Mouse (Mus musculus): ENCODE data around the gene Otud7b.

DNA sequence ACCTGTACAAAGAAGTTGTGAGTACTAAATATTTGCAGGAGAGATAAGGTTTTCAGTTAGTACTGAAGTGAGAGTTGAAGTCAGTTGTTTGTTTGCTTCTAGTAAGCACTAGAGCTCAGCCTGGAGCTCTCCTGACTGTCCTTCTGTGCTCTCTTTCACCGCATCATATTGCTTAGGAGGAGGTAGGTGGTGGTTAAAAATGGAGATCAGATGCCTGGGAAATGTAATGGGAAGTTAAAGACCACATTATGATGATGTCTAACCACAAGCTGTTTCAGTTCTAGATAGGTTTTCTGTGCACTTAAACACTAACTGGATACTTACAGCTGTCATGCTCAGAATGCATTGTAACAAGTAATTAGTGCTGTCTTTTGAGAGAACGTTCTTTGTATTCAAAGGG, 13.8 kb downstream of the Otud7b start:
- no peak for TF ChIP-seq CTCF (IDR thresholded peaks at IDR 0.05; ENCODE audit: low read depth, low read length)
- no peak for TF ChIP-seq POLR2A (IDR thresholded peaks at IDR 0.05; ENCODE audit: extremely low read depth, insufficient read depth, low read length)
